Mouse (Mus musculus) liver, embryonic 15.5 days (tissue): ENCODE results near the gene Hoxa4. TPM values are rescaled to one million over a fixed set of nuclear protein-coding genes. Genes with fewer than 3 reads are reported as not detected.

Experiments used
- ATAC-seq: fragments of 200-750 bp; cut with Nextera tagmentation; 2 replicates; pipeline ENCODE4 v1.8.0; 2017; ENCODE audit warnings: moderate number of reproducible peaks, mild to moderate bottlenecking, moderate library complexity; ENCODE audit not compliant: insufficient read depth
- H3K27ac ChIP-seq: fragments of 300-500 bp; sonication (generic); replicated peaks from 2 replicates; pipeline ENCODE4 v1.5.1; 2015; ENCODE audit warnings: mild to moderate bottlenecking, inconsistent platforms
- H3K27me3 ChIP-seq: fragments of 300-500 bp; sonication (generic); 2 replicates; pipeline ENCODE4 v1.6.1; 2015; ENCODE audit warnings: mild to moderate bottlenecking, inconsistent platforms
- H3K36me3 ChIP-seq: fragments of 300-500 bp; sonication (generic); replicated peaks from 2 replicates; pipeline ENCODE4 v1.6.1; 2015; ENCODE audit warnings: moderate library complexity, mild to moderate bottlenecking, inconsistent platforms
- H3K4me1 ChIP-seq: fragments of 300-500 bp; sonication (generic); replicated peaks from 2 replicates; pipeline ENCODE4 v1.6.1; 2015; ENCODE audit warnings: inconsistent platforms
- H3K4me2 ChIP-seq: fragments of 300-500 bp; sonication (generic); 2 replicates; pipeline ENCODE4 v1.6.1; 2015; ENCODE audit warnings: moderate library complexity, mild to moderate bottlenecking, inconsistent platforms
- H3K4me3 ChIP-seq: fragments of 300-500 bp; sonication (generic); replicated peaks from 2 replicates; pipeline ENCODE4 v1.5.1; 2015; ENCODE audit warnings: mild to moderate bottlenecking, inconsistent platforms
- H3K9ac ChIP-seq: fragments of 300-500 bp; sonication (generic); 2 replicates; pipeline ENCODE4 v1.6.1; 2015; ENCODE audit warnings: moderate library complexity, mild to moderate bottlenecking, inconsistent platforms
- H3K9me3 ChIP-seq: fragments of 300-500 bp; sonication (generic); replicated peaks from 2 replicates; pipeline ENCODE4 v1.6.1; 2016; ENCODE audit warnings: inconsistent platforms
- WGBS: fragments of 180-500 bp; shearing (Covaris S2); methylation state at CpG from one replicate; pipeline ENCODE4 v1.1.7; 2015; ENCODE audit warnings: mixed read lengths; ENCODE audit not compliant: insufficient replicate concordance; 5-methylcytosine and 5-hydroxymethylcytosine counted together
- polyA plus RNA-seq: library from polyadenylated mRNA; unstranded; fragments of >200 nt; fragmentation: Nextera tagmentation; extraction: Ambion mirVana; gene quantifications from 2 replicates; pipeline ENCODE4 v1.2.1, GENCODE M21; 2015

The Hoxa4 gene
- polyA plus RNA-seq, 1 experiment from 2014 or later, result 0.07 TPM

GRCm38 (mm10) chr6:52160511-52161335, 30.8 kb downstream of the Hoxa4 start:
- H3K27ac ChIP-seq, result 0 out of 2 replicates have a peak overlapping the region, but pooled peaks have one; percentile 19
- no peak for ATAC-seq
- 12% methylated on average over 30 of the region's 30 CpGs for WGBS
- H3K9me3 ChIP-seq, result no peaks in the 10 kb centered on the region
- peak overlapping the region; percentile 23 for H3K4me2 ChIP-seq
- H3K36me3 ChIP-seq, result no peaks in the 10 kb centered on the region
- no peak overlapping the region for H3K4me3 ChIP-seq
- peaks cover 98% of the 10 kb centered on the region for H3K27me3 ChIP-seq
- H3K4me1 ChIP-seq, result peaks cover 3% of the 10 kb centered on the region; the same call in 1 of the 2 replicates
- no peak overlapping the region for H3K9ac ChIP-seq

GRCm38 (mm10) chr6:52159979-52160378, 31.6 kb downstream of the Hoxa4 start:
- H3K4me3 ChIP-seq, result no peak overlapping the region
- no peak for ATAC-seq
- no peaks in the 10 kb centered on the region for H3K36me3 ChIP-seq
- H3K27me3 ChIP-seq, result peaks cover 98% of the 10 kb centered on the region
- 9% methylated on average over 9 of the region's 9 CpGs for WGBS
- H3K4me2 ChIP-seq, result peak overlapping the region; percentile 23; the same call in 1 of the 2 replicates
- H3K4me1 ChIP-seq, result peaks cover 3% of the 10 kb centered on the region; the same call in 1 of the 2 replicates
- no peaks in the 10 kb centered on the region for H3K9me3 ChIP-seq
- no peak overlapping the region for H3K9ac ChIP-seq
- H3K27ac ChIP-seq, result no peak overlapping the region

- ATAC-seq, result no peak
- Histone ChIP-seq H3K9me3 (no peaks in the 10 kb centered on the region), H3K9ac (no peak overlapping the region), H3K36me3 (no peaks in the 10 kb centered on the region), H3K4me2 (peak overlapping the region; percentile 74), H3K27me3 (peaks cover 98% of the 10 kb centered on the region), H3K27ac (peak overlapping the region; percentile 41; the same call in 1 of the 2 replicates), H3K4me1 (peaks cover 3% of the 10 kb centered on the region; the same call in 1 of the 2 replicates), H3K4me3 (peak overlapping the region; percentile 56)
- 15% methylated on average over 12 of the region's 12 CpGs for WGBS
Observed at GRCm38 (mm10) chr6:52159164-52159761, 32.3 kb downstream of the Hoxa4 start.

- peak within 1 kb of the TSS; percentile 74 for H3K4me2 ChIP-seq
- H3K4me3 ChIP-seq, result peak within 1 kb of the TSS; percentile 56
- WGBS, result under 1% methylated on average over 55 of the region's 55 CpGs
- H3K27ac ChIP-seq, result peak within 1 kb of the TSS; percentile 41; the same call in 1 of the 2 replicates
- H3K4me1 ChIP-seq, result peaks cover 3% of the 10 kb centered on the region; the same call in 1 of the 2 replicates
- H3K9me3 ChIP-seq, result no peaks in the 10 kb centered on the region
- no peaks in the 10 kb centered on the region for H3K36me3 ChIP-seq
- peak; percentile 61; the same call in 1 of the 2 replicates for ATAC-seq
- no peak within 1 kb of the TSS for H3K9ac ChIP-seq
- peaks cover 98% of the 10 kb centered on the region for H3K27me3 ChIP-seq
Observed at GRCm38 (mm10) chr6:52158276-52159051, 33.1 kb downstream of the Hoxa4 start, which contains the start of gene Hoxa1. TSS of gene Hoxa1 (minus strand) at chr6:52158317.

- 1% methylated on average over 32 of the region's 32 CpGs for WGBS
- Histone ChIP-seq H3K9ac (no peak overlapping the region), H3K9me3 (no peaks in the 10 kb centered on the region), H3K36me3 (no peaks in the 10 kb centered on the region), H3K27ac (no peak overlapping the region), H3K27me3 (peaks cover 98% of the 10 kb centered on the region), H3K4me3 (peak overlapping the region; percentile 56), H3K4me1 (peaks cover 3% of the 10 kb centered on the region; the same call in 1 of the 2 replicates), H3K4me2 (peak overlapping the region; percentile 74)
- no peak for ATAC-seq
Observed at GRCm38 (mm10) chr6:52157466-52158275, 33.9 kb downstream of the Hoxa4 start.

GRCm38 (mm10) chr6:52156551-52157200, 34.9 kb downstream of the Hoxa4 start:
- no peak for ATAC-seq
- Histone ChIP-seq H3K9me3 (no peaks in the 10 kb centered on the region), H3K4me3 (no peak overlapping the region), H3K27ac (no peak overlapping the region), H3K9ac (no peak overlapping the region), H3K36me3 (no peaks in the 10 kb centered on the region), H3K4me2 (no peak overlapping the region; the same call in 1 of the 2 replicates), H3K27me3 (peaks cover 98% of the 10 kb centered on the region), H3K4me1 (peaks cover 3% of the 10 kb centered on the region; the same call in 1 of the 2 replicates)
- WGBS, result 4% methylated on average over 20 of the region's 20 CpGs

GRCm38 (mm10) chr6:52155471-52155870, 36.1 kb downstream of the Hoxa4 start:
- ATAC-seq, result no peak
- Histone ChIP-seq H3K27me3 (peaks cover 99% of the 10 kb centered on the region), H3K36me3 (no peaks in the 10 kb centered on the region), H3K9ac (no peak overlapping the region), H3K4me3 (no peak overlapping the region), H3K27ac (no peak overlapping the region), H3K4me2 (no peak overlapping the region), H3K4me1 (peaks cover 3% of the 10 kb centered on the region; the same call in 1 of the 2 replicates), H3K9me3 (no peaks in the 10 kb centered on the region)
- WGBS, result 59% methylated on average over 3 of the region's 3 CpGs

- no peak overlapping the region for H3K4me2 ChIP-seq
- no peak overlapping the region for H3K27ac ChIP-seq
- 35% methylated on average over 5 of the region's 5 CpGs for WGBS
- H3K27me3 ChIP-seq, result peaks cover 97% of the 10 kb centered on the region
- H3K9me3 ChIP-seq, result no peaks in the 10 kb centered on the region
- H3K36me3 ChIP-seq, result no peaks in the 10 kb centered on the region
- H3K4me3 ChIP-seq, result no peak overlapping the region
- peaks cover 3% of the 10 kb centered on the region; the same call in 1 of the 2 replicates for H3K4me1 ChIP-seq
- no peak overlapping the region for H3K9ac ChIP-seq
- no peak for ATAC-seq
Observed at GRCm38 (mm10) chr6:52154044-52154443, 37.5 kb downstream of the Hoxa4 start.

- H3K36me3 ChIP-seq, result no peaks in the 10 kb centered on the region
- peaks cover under 1% of the 10 kb centered on the region; the same call in 1 of the 2 replicates for H3K4me1 ChIP-seq
- 9% methylated on average over 6 of the region's 6 CpGs for WGBS
- no peak overlapping the region for H3K27ac ChIP-seq
- H3K9me3 ChIP-seq, result no peaks in the 10 kb centered on the region
- ATAC-seq, result no peak
- H3K9ac ChIP-seq, result no peak overlapping the region
- H3K4me2 ChIP-seq, result no peak overlapping the region
- H3K27me3 ChIP-seq, result peaks cover 90% of the 10 kb centered on the region
- no peak overlapping the region for H3K4me3 ChIP-seq
Observed at GRCm38 (mm10) chr6:52153270-52153669, 38.3 kb downstream of the Hoxa4 start.
